Mouse (Mus musculus) bone marrow, adult 2 months (tissue): ENCODE measurements around the gene Dmrtc1a. TPM values are rescaled to one million over a fixed set of nuclear protein-coding genes. Genes with fewer than 3 reads are reported as not detected.
A peak's percentile ranks its signal among the peaks of the same experiment; 100 is the strongest.
"Not testable (repeated sequence)": the region's sequence is repeated elsewhere in the genome, so short reads cannot be mapped to it uniquely, and the experiment has no call there.

ENCODE experiments used
- H3K27ac ChIP-seq: fragments of 200-500 bp; 2 replicates; pipeline ENCODE4 v1.5.1; 2012; ENCODE audit warnings: low read depth, mild to moderate bottlenecking, control low read depth, inconsistent platforms, low read length; ENCODE audit not compliant: control insufficient read depth, poor library complexity, insufficient read depth
- H3K4me1 ChIP-seq: fragments of 200-500 bp; 2 replicates; pipeline ENCODE4 v1.6.1; 2011; ENCODE audit warnings: low read length; ENCODE audit not compliant: control insufficient read depth, insufficient read depth
- H3K4me3 ChIP-seq: fragments of 200-500 bp; replicated peaks from 2 replicates; pipeline ENCODE3; 2011; ENCODE audit warnings: mild to moderate bottlenecking, low read depth, low read length, control low read depth; ENCODE audit not compliant: control insufficient read depth
- CTCF ChIP-seq: fragments of 200-500 bp; IDR thresholded peaks from 2 replicates; pipeline ENCODE4 v1.5.1; 2011; ENCODE audit warnings: low read length, control low read depth; ENCODE audit not compliant: control insufficient read depth, insufficient read depth
- POLR2A ChIP-seq: fragments of 200-500 bp; IDR thresholded peaks from 2 replicates; pipeline ENCODE4 v1.6.1; 2011; ENCODE audit warnings: low read depth, mild to moderate bottlenecking, control low read depth, low read length, borderline replicate concordance; ENCODE audit not compliant: control insufficient read depth
- WGBS: fragments of 180-500 bp; shearing (Covaris S2); methylation state at CpG from one replicate; pipeline ENCODE4 v1.1.7; 2018; 5-methylcytosine and 5-hydroxymethylcytosine counted together
- polyA plus RNA-seq: library from polyadenylated mRNA; stranded (reverse); fragments of >200 nt; gene quantifications from 2 replicates; pipeline ENCODE4 v1.2.4, GENCODE M21; 2011; ENCODE audit warnings: low replicate concordance; ENCODE audit not compliant: missing spikeins, insufficient read depth, insufficient read length

Gene Dmrtc1a
- polyA plus RNA-seq, result not detected in 2 replicates

- not testable (repeated sequence) for H3K27ac ChIP-seq, H3K4me3 ChIP-seq, H3K4me1 ChIP-seq
- WGBS, result 73% methylated on average over 6 of the region's 9 CpGs
Measured at GRCm38 (mm10) chrX:102908587-102908986, at the start of gene Dmrtc1a, which contains the start of gene 1700011M02Rik. Dmrtc1a (minus strand) TSS chrX:102908687. 1700011M02Rik (plus strand) TSS chrX:102908905.

GRCm38 (mm10) chrX:102950136-102950535, 41.6 kb upstream of the Dmrtc1a start:
- not testable (repeated sequence) for H3K4me1 ChIP-seq, H3K27ac ChIP-seq, H3K4me3 ChIP-seq
- WGBS, result 79% methylated on average over 11 of the region's 11 CpGs

GRCm38 (mm10) chrX:102936743-102937142, 28.3 kb upstream of the Dmrtc1a start:
- Histone ChIP-seq H3K4me1 (no peaks in the 10 kb centered on the region), H3K27ac (no peak overlapping the region), H3K4me3 (no peak overlapping the region)
- TF ChIP-seq POLR2A, result no peak
- 49% methylated on average over 5 of the region's 5 CpGs for WGBS

- 70% methylated on average over 8 of the region's 8 CpGs for WGBS
- Histone ChIP-seq H3K4me1 (no peaks in the 10 kb centered on the region), H3K27ac (no peak overlapping the region), H3K4me3 (no peak overlapping the region)
- TF ChIP-seq POLR2A (no peak), CTCF (no peak)
Measured at GRCm38 (mm10) chrX:102934395-102934764, 25.9 kb upstream of the Dmrtc1a start.

- TF ChIP-seq POLR2A, result no peak
- peak; percentile 23; the same call in 1 of the 2 replicates for TF ChIP-seq CTCF
Measured at GRCm38 (mm10) chrX:102933571-102934394, 25.3 kb upstream of the Dmrtc1a start.

GRCm38 (mm10) chrX:102932992-102933570, 24.6 kb upstream of the Dmrtc1a start:
- no peaks in the 10 kb centered on the region for H3K4me1 ChIP-seq
- no peak for TF ChIP-seq CTCF
- no peak for TF ChIP-seq POLR2A
- no peak overlapping the region for H3K4me3 ChIP-seq
- H3K27ac ChIP-seq, result no peak overlapping the region
- 46% methylated on average over 12 of the region's 12 CpGs for WGBS

More at GRCm38 (mm10) chrX:102933571-102934394, 25.3 kb upstream of the Dmrtc1a start:
- no peak overlapping the region for H3K27ac ChIP-seq
- 25% methylated on average over 57 of the region's 68 CpGs for WGBS
- H3K4me1 ChIP-seq, result no peaks in the 10 kb centered on the region
- no peak overlapping the region for H3K4me3 ChIP-seq

- 89% methylated on average over 6 of the region's 6 CpGs for WGBS
- not testable (repeated sequence) for H3K4me1 ChIP-seq, H3K4me3 ChIP-seq, H3K27ac ChIP-seq
Measured at GRCm38 (mm10) chrX:102928072-102928471, 19.6 kb upstream of the Dmrtc1a start, which contains the start of gene 1700018G05Rik. 1700018G05Rik (plus strand) TSS chrX:102928372.

- not testable (repeated sequence) for H3K4me1 ChIP-seq, H3K4me3 ChIP-seq, H3K27ac ChIP-seq
- 18% methylated on average over 4 of the region's 4 CpGs for WGBS
Measured at GRCm38 (mm10) chrX:102926707-102927106, 18.2 kb upstream of the Dmrtc1a start.

GRCm38 (mm10) chrX:102914823-102915222, 6.3 kb upstream of the Dmrtc1a start:
- WGBS, result 63% methylated on average over 1 of the region's 1 CpGs
- not testable (repeated sequence) for H3K27ac ChIP-seq, H3K4me1 ChIP-seq, H3K4me3 ChIP-seq
